Mouse (Mus musculus) midbrain, embryonic 12.5 days (tissue): Measurements from ENCODE around the gene Yjefn3. TPM values are rescaled to one million over a fixed set of nuclear protein-coding genes. Genes with fewer than 3 reads are reported as not detected.
A peak's percentile ranks its signal among the peaks of the same experiment; 100 is the strongest.

Experiments
- ATAC-seq: fragments of 200-750 bp; cut with Nextera tagmentation; 2 replicates; pipeline ENCODE4 v1.8.0; 2017; ENCODE audit warnings: low read depth, moderate TSS enrichment, moderate library complexity; ENCODE audit not compliant: low FRiP score
- H3K27ac ChIP-seq: fragments of 300-500 bp; sonication (generic); replicated peaks from 2 replicates; pipeline ENCODE4 v1.5.1; 2016; ENCODE audit warnings: mild to moderate bottlenecking
- H3K27me3 ChIP-seq: fragments of 300-500 bp; sonication (generic); 2 replicates; pipeline ENCODE4 v1.6.1; 2016; ENCODE audit warnings: mild to moderate bottlenecking
- H3K36me3 ChIP-seq: fragments of 300-500 bp; sonication (generic); 2 replicates; pipeline ENCODE4 v1.6.1; 2016
- H3K4me1 ChIP-seq: fragments of 300-500 bp; sonication (generic); 2 replicates; pipeline ENCODE4 v1.6.1; 2016
- H3K4me2 ChIP-seq: fragments of 300-500 bp; sonication (generic); replicated peaks from 2 replicates; pipeline ENCODE4 v1.6.1; 2016; ENCODE audit warnings: mild to moderate bottlenecking, moderate library complexity
- H3K4me3 ChIP-seq: fragments of 300-500 bp; sonication (generic); 2 replicates; pipeline ENCODE4 v1.5.1; 2016; ENCODE audit warnings: mild to moderate bottlenecking
- H3K9ac ChIP-seq: fragments of 300-500 bp; sonication (generic); replicated peaks from 2 replicates; pipeline ENCODE4 v1.6.1; 2016; ENCODE audit warnings: mild to moderate bottlenecking, moderate library complexity
- H3K9me3 ChIP-seq: fragments of 300-500 bp; sonication (generic); 2 replicates; pipeline ENCODE4 v1.6.1; 2016; ENCODE audit warnings: mild to moderate bottlenecking
- WGBS: fragments of 180-500 bp; shearing (Covaris S2); methylation state at CpG from one replicate; pipeline ENCODE4 v1.1.7; 2016; 5-methylcytosine and 5-hydroxymethylcytosine counted together
- polyA plus RNA-seq: library from polyadenylated mRNA; unstranded; fragments of >200 nt; fragmentation: Nextera tagmentation; extraction: Ambion mirVana; gene quantifications from 2 replicates; pipeline ENCODE4 v1.2.1, GENCODE M21; 2016

Yjefn3 gene
- polyA plus RNA-seq, 1 experiment from 2014 or later, result 8.0 TPM

GRCm38 (mm10) chr8:69904096-69904495 lies 1.6 kb upstream of the Yjefn3 start:
- Histone ChIP-seq H3K36me3 (peaks cover 18% of the 10 kb centered on the region), H3K4me2 (peak overlapping the region; percentile 95), H3K4me1 (peaks cover 36% of the 10 kb centered on the region), H3K4me3 (no peak overlapping the region), H3K9me3 (no peaks in the 10 kb centered on the region), H3K9ac (no peak overlapping the region), H3K27me3 (no peaks in the 10 kb centered on the region), H3K27ac (no peak overlapping the region)
- 81% methylated on average over 8 of the region's 8 CpGs for WGBS
- ATAC-seq, result no peak

- Histone ChIP-seq H3K9me3 (no peaks in the 10 kb centered on the region), H3K4me1 (peaks cover 44% of the 10 kb centered on the region), H3K4me2 (peak overlapping the region; percentile 95), H3K4me3 (peak overlapping the region; percentile 65), H3K9ac (peak overlapping the region; percentile 81), H3K27me3 (no peaks in the 10 kb centered on the region), H3K36me3 (peaks cover 17% of the 10 kb centered on the region), H3K27ac (peak overlapping the region; percentile 84)
- 1% methylated on average over 45 of the region's 45 CpGs for WGBS
- ATAC-seq, result peak; percentile 86
These were observed 591 bp upstream of the Yjefn3 start for GRCm38 (mm10) chr8:69903063-69903542.

GRCm38 (mm10) chr8:69901484-69902162 lies 889 bp downstream of the Yjefn3 start:
- 2% methylated on average over 41 of the region's 41 CpGs for WGBS
- H3K4me2 ChIP-seq, result peak overlapping the region; percentile 95
- peak overlapping the region; percentile 65 for H3K4me3 ChIP-seq
- peak; percentile 77 for ATAC-seq
- no peaks in the 10 kb centered on the region for H3K9me3 ChIP-seq
- H3K27me3 ChIP-seq, result no peaks in the 10 kb centered on the region
- H3K4me1 ChIP-seq, result peaks cover 52% of the 10 kb centered on the region
- H3K36me3 ChIP-seq, result peaks cover 19% of the 10 kb centered on the region
- H3K9ac ChIP-seq, result peak overlapping the region; percentile 81
- H3K27ac ChIP-seq, result peak overlapping the region; percentile 84

- Histone ChIP-seq H3K9me3 (no peaks in the 10 kb centered on the region), H3K4me1 (peaks cover 58% of the 10 kb centered on the region), H3K27me3 (no peaks in the 10 kb centered on the region), H3K9ac (peak overlapping the region; percentile 67), H3K36me3 (peaks cover 19% of the 10 kb centered on the region), H3K27ac (peak overlapping the region; percentile 84), H3K4me2 (peak overlapping the region; percentile 95), H3K4me3 (peak overlapping the region; percentile 65)
- 18% methylated on average over 12 of the region's 12 CpGs for WGBS
- ATAC-seq, result 0 out of 2 replicates have a peak, but pooled peaks have one; percentile 0
These were observed 1.5 kb downstream of the Yjefn3 start for GRCm38 (mm10) chr8:69900895-69901451.

- WGBS, result 92% methylated on average over 2 of the region's 2 CpGs
- Histone ChIP-seq H3K27ac (no peak overlapping the region), H3K4me2 (no peak overlapping the region), H3K27me3 (no peaks in the 10 kb centered on the region), H3K4me1 (peaks cover 69% of the 10 kb centered on the region), H3K9ac (no peak overlapping the region), H3K36me3 (peaks cover 22% of the 10 kb centered on the region), H3K4me3 (0 out of 2 replicates have a peak overlapping the region, but pooled peaks have one; percentile 65), H3K9me3 (no peaks in the 10 kb centered on the region)
- ATAC-seq, result no peak
These were observed 2.6 kb downstream of the Yjefn3 start for GRCm38 (mm10) chr8:69899876-69900275.

- H3K9me3 ChIP-seq, result no peaks in the 10 kb centered on the region
- H3K27ac ChIP-seq, result no peak overlapping the region
- WGBS, result 85% methylated on average over 6 of the region's 6 CpGs
- H3K4me3 ChIP-seq, result no peak overlapping the region
- peaks cover 4% of the 10 kb centered on the region for H3K27me3 ChIP-seq
- no peak for ATAC-seq
- H3K4me1 ChIP-seq, result peaks cover 75% of the 10 kb centered on the region
- H3K36me3 ChIP-seq, result peaks cover 31% of the 10 kb centered on the region
- no peak overlapping the region for H3K4me2 ChIP-seq
- H3K9ac ChIP-seq, result no peak overlapping the region
These were observed 4.7 kb downstream of the Yjefn3 start for GRCm38 (mm10) chr8:69897857-69898256.

- peaks cover 10% of the 10 kb centered on the region for H3K27me3 ChIP-seq
- no peaks in the 10 kb centered on the region for H3K9me3 ChIP-seq
- ATAC-seq, result no peak
- peaks cover 74% of the 10 kb centered on the region for H3K4me1 ChIP-seq
- WGBS, result 78% methylated on average over 4 of the region's 4 CpGs
- no peak overlapping the region; the same call in 1 of the 2 replicates for H3K9ac ChIP-seq
- H3K27ac ChIP-seq, result no peak overlapping the region
- H3K4me3 ChIP-seq, result no peak overlapping the region
- H3K4me2 ChIP-seq, result no peak overlapping the region
- peaks cover 37% of the 10 kb centered on the region for H3K36me3 ChIP-seq
These were observed 6.6 kb downstream of the Yjefn3 start for GRCm38 (mm10) chr8:69895772-69896451.

GRCm38 (mm10) chr8:69894836-69895332 lies 7.6 kb downstream of the Yjefn3 start:
- Histone ChIP-seq H3K4me3 (no peak overlapping the region), H3K4me1 (peaks cover 66% of the 10 kb centered on the region), H3K4me2 (no peak overlapping the region), H3K27me3 (peaks cover 20% of the 10 kb centered on the region), H3K27ac (no peak overlapping the region), H3K36me3 (peaks cover 37% of the 10 kb centered on the region), H3K9me3 (no peaks in the 10 kb centered on the region), H3K9ac (no peak overlapping the region; the same call in 1 of the 2 replicates)
- 47% methylated on average over 6 of the region's 6 CpGs for WGBS
- no peak for ATAC-seq

GRCm38 (mm10) chr8:69893863-69894262 lies 8.6 kb downstream of the Yjefn3 start:
- Histone ChIP-seq H3K4me1 (peaks cover 66% of the 10 kb centered on the region), H3K9ac (no peak overlapping the region), H3K9me3 (no peaks in the 10 kb centered on the region), H3K4me3 (no peak overlapping the region), H3K27me3 (peaks cover 30% of the 10 kb centered on the region), H3K36me3 (peaks cover 34% of the 10 kb centered on the region), H3K27ac (no peak overlapping the region), H3K4me2 (no peak overlapping the region)
- ATAC-seq, result no peak
- 25% methylated on average over 17 of the region's 17 CpGs for WGBS

GRCm38 (mm10) chr8:69890813-69891241 lies 11.7 kb downstream of the Yjefn3 start:
- 0 out of 2 replicates have a peak overlapping the region, but pooled peaks have one; percentile 25 for H3K27ac ChIP-seq
- no peak; the same call in 1 of the 2 replicates for ATAC-seq
- peak overlapping the region; percentile 15; the same call in 1 of the 2 replicates for H3K4me2 ChIP-seq
- H3K9ac ChIP-seq, result no peak overlapping the region
- WGBS, result 35% methylated on average over 19 of the region's 19 CpGs
- peaks cover 61% of the 10 kb centered on the region for H3K27me3 ChIP-seq
- H3K4me3 ChIP-seq, result no peak overlapping the region
- peaks cover 65% of the 10 kb centered on the region for H3K4me1 ChIP-seq
- peaks cover 16% of the 10 kb centered on the region; the same call in 1 of the 2 replicates for H3K36me3 ChIP-seq
- H3K9me3 ChIP-seq, result no peaks in the 10 kb centered on the region

GRCm38 (mm10) chr8:69888902-69889301 lies 13.6 kb downstream of the Yjefn3 start:
- H3K27ac ChIP-seq, result no peak overlapping the region
- H3K4me2 ChIP-seq, result peak overlapping the region; percentile 34
- H3K9ac ChIP-seq, result no peak overlapping the region
- H3K4me1 ChIP-seq, result peaks cover 45% of the 10 kb centered on the region
- peaks cover 15% of the 10 kb centered on the region; the same call in 1 of the 2 replicates for H3K36me3 ChIP-seq
- WGBS, result 5% methylated on average over 22 of the region's 32 CpGs
- ATAC-seq, result no peak
- peaks cover 80% of the 10 kb centered on the region for H3K27me3 ChIP-seq
- no peaks in the 10 kb centered on the region for H3K9me3 ChIP-seq
- peak overlapping the region; percentile 22 for H3K4me3 ChIP-seq
